Mouse (Mus musculus) hindbrain, embryonic 13.5 days (tissue): ENCODE measurements around the gene Plagl2. TPM values are rescaled to one million over a fixed set of nuclear protein-coding genes. Genes with fewer than 3 reads are reported as not detected.
A peak's percentile ranks its signal among the peaks of the same experiment; 100 is the strongest.

ENCODE experiments used
- ATAC-seq: fragments of 200-750 bp; cut with Nextera tagmentation; 2 replicates; pipeline ENCODE4 v1.8.0; 2017; ENCODE audit warnings: moderate TSS enrichment; ENCODE audit not compliant: low FRiP score
- H3K27ac ChIP-seq: fragments of 300-500 bp; sonication (generic); 2 replicates; pipeline ENCODE4 v1.5.1; 2015; ENCODE audit warnings: inconsistent platforms, mild to moderate bottlenecking, moderate library complexity
- H3K27me3 ChIP-seq: fragments of 300-500 bp; sonication (generic); 2 replicates; pipeline ENCODE4 v1.6.1; 2015; ENCODE audit warnings: mild to moderate bottlenecking, inconsistent platforms
- H3K36me3 ChIP-seq: fragments of 300-500 bp; sonication (generic); 2 replicates; pipeline ENCODE4 v1.6.1; 2015; ENCODE audit warnings: mild to moderate bottlenecking, inconsistent platforms
- H3K4me1 ChIP-seq: fragments of 300-500 bp; sonication (generic); replicated peaks from 2 replicates; pipeline ENCODE4 v1.6.1; 2015; ENCODE audit warnings: inconsistent platforms
- H3K4me2 ChIP-seq: fragments of 300-500 bp; sonication (generic); 2 replicates; pipeline ENCODE4 v1.6.1; 2015; ENCODE audit warnings: inconsistent platforms, mild to moderate bottlenecking, moderate library complexity
- H3K4me3 ChIP-seq: fragments of 300-500 bp; sonication (generic); 2 replicates; pipeline ENCODE4 v1.5.1; 2015; ENCODE audit warnings: mild to moderate bottlenecking, inconsistent platforms
- H3K9ac ChIP-seq: fragments of 300-500 bp; sonication (generic); 2 replicates; pipeline ENCODE4 v1.6.1; 2015; ENCODE audit warnings: mild to moderate bottlenecking, inconsistent platforms
- H3K9me3 ChIP-seq: fragments of 300-500 bp; sonication (generic); 2 replicates; pipeline ENCODE4 v1.6.1; 2016; ENCODE audit warnings: inconsistent platforms
- WGBS: fragments of 180-500 bp; shearing (Covaris S2); methylation state at CpG from one replicate; pipeline ENCODE4 v1.1.7; 2015; 5-methylcytosine and 5-hydroxymethylcytosine counted together
- polyA plus RNA-seq: library from polyadenylated mRNA; unstranded; fragments of >200 nt; fragmentation: Nextera tagmentation; extraction: Ambion mirVana; gene quantifications from 2 replicates; pipeline ENCODE4 v1.2.1, GENCODE M21; 2015

Plagl2 gene
- polyA plus RNA-seq, 1 experiment from 2014 or later: 7.2 TPM

DNA sequence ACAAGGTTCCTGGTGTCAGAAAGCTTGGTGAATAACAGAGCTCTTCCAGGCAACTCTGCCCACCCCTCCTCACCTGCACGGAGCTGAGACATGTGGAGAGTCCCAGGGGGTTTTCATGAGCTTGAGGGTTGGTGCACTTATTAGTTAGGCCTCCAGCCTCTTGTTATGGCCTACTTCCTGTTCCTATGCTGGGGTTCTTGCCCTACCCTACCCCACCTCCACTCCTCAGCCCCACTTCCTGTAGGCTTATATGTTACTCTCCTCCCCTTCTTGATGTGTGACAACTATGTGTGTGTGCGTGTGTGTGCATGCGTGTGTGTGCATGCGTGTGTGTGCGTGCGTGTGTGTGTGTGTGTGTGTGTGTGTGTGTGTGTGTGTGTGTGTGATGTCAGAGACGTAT, 21.8 kb upstream of the Plagl2 start:
- Histone ChIP-seq H3K36me3 (peaks cover 82% of the 10 kb centered on the region), H3K9ac (no peak overlapping the region), H3K4me3 (no peak overlapping the region), H3K4me2 (no peak overlapping the region), H3K4me1 (no peaks in the 10 kb centered on the region), H3K27me3 (no peaks in the 10 kb centered on the region), H3K9me3 (no peaks in the 10 kb centered on the region), H3K27ac (no peak overlapping the region)
- 89% methylated on average over 7 of the region's 7 CpGs for whole genome bisulfite sequencing
- no peak for ATAC-seq

DNA sequence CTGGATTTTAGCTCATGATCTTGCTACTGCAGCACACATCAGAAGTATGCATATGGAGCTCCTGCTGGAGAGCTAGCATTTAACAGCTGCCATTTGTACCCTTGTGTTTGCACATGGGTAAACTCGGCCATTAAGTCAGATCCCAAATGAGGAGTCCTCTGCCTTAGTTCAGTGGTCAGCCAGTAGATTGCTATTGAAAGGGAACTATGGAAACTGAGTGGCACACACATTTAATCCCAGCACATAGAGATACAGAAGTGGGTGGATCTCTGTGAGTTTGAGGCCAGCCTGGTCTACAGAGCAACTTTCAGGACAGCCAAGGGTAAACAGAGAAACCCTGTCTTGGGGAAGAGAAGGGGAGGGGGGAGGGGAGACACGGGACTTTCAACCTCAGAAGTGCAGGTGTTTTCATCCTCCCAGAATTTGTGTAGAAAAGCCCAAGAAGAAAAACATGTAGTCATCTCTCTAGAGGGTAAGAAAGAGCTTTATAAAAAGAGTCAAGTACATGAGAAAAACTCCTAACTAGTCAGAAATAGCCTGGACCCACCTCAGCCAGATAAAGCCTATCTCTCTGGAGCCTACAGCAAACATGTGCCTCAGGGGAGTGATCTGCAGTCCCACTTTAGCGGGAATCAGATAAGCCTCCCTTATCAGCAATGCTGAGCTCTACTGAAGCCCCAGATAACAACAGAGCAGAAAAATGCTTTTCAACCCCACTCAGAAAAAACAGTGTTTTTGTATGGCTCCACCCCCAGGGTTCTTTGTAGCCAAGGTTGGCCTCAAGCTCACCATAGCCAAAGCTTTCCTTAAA, 18.8 kb upstream of the Plagl2 start:
- Histone ChIP-seq H3K27me3 (no peaks in the 10 kb centered on the region), H3K4me3 (no peak overlapping the region), H3K27ac (no peak overlapping the region), H3K36me3 (peaks cover 57% of the 10 kb centered on the region), H3K4me1 (no peaks in the 10 kb centered on the region), H3K9ac (no peak overlapping the region), H3K9me3 (no peaks in the 10 kb centered on the region), H3K4me2 (no peak overlapping the region)
- no peak for ATAC-seq
- 77% methylated on average over 3 of the region's 3 CpGs for whole genome bisulfite sequencing

- Histone ChIP-seq H3K9me3 (no peaks in the 10 kb centered on the region), H3K4me3 (no peak overlapping the region), H3K4me1 (no peaks in the 10 kb centered on the region), H3K36me3 (peaks cover 49% of the 10 kb centered on the region), H3K9ac (0 out of 2 replicates have a peak overlapping the region, but pooled peaks have one; percentile 14), H3K27ac (no peak overlapping the region), H3K27me3 (no peaks in the 10 kb centered on the region), H3K4me2 (no peak overlapping the region)
- no peak for ATAC-seq
- 91% methylated on average over 12 of the region's 12 CpGs for WGBS
These were observed 18.0 kb upstream of the Plagl2 start for GRCm38 (mm10) chr2:153259030-153259863.

DNA sequence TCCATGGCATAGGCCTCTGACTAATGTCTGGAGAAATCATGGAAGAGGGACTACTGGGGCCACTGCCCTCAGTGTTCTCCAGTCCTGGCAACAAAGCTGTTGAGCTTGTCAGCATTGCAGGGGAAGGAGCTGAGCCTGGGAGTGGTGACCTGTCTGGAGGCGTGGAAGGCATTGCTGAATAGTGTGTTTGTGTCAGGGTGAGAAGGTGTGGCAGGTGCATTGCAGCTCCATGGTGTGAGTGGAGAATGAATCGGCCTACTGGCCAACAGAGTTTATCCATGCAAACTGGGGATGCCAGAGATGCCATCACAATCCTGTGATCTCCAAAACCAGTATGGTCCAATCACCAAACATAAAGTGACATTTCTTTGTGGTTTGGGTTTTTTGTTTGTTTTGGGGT, 15.4 kb upstream of the Plagl2 start:
- Histone ChIP-seq H3K4me3 (no peak overlapping the region), H3K27ac (no peak overlapping the region), H3K9me3 (no peaks in the 10 kb centered on the region), H3K9ac (no peak overlapping the region), H3K4me1 (no peaks in the 10 kb centered on the region), H3K36me3 (peaks cover 46% of the 10 kb centered on the region), H3K27me3 (no peaks in the 10 kb centered on the region), H3K4me2 (no peak overlapping the region)
- no peak for ATAC-seq
- 96% methylated on average over 2 of the region's 2 CpGs for WGBS

DNA sequence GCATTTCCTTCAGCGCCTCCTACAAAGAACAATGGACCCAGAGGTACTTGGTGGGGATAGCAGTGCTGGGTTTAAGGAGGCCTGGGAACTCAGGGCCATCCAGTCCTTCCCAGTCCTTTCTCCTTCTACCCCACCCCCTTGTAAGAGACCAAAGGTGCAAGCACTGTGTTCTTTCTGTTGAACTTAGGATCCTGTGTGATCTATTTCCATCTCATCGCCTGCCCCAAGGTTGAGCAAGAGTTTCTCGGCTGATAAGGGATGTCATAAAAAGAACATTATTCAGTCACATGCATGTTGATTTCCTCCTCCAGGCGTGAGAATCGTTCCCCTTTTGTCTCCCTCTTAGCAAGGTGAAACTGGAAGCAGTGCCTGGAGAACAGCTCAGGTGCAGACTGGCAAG, 8.5 kb upstream of the Plagl2 start:
- ATAC-seq: no peak
- peaks cover 65% of the 10 kb centered on the region for H3K36me3 ChIP-seq
- no peak overlapping the region for H3K4me3 ChIP-seq
- H3K27ac ChIP-seq: no peak overlapping the region
- WGBS: 94% methylated on average over 5 of the region's 5 CpGs
- H3K9me3 ChIP-seq: no peaks in the 10 kb centered on the region
- H3K4me2 ChIP-seq: no peak overlapping the region
- H3K4me1 ChIP-seq: 0 out of 2 replicates have a peak, but pooled peaks cover 3% of the 10 kb centered on the region
- H3K27me3 ChIP-seq: no peaks in the 10 kb centered on the region
- no peak overlapping the region for H3K9ac ChIP-seq

DNA sequence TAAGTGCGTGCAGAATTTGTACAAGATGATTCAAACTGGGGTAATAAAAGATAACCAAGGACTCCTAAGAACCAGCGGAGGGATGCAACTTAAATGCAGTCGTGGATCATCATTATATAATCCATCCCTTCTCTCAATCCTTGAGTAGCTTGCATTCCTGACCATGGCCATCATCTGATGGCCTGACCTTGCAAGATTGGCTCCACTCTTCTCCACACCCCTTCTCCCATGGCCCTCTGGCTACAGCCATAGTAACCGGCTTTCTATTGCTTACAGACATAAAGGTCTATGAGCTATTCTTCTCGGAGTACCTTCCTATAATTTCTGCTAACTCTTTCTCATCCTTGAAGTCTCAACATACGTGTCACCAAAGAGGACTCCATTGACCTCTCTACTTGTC, 930 bp upstream of the Plagl2 start:
- ATAC-seq: no peak
- peaks cover 22% of the 10 kb centered on the region; the same call in 1 of the 2 replicates for H3K36me3 ChIP-seq
- H3K4me1 ChIP-seq: peaks cover 64% of the 10 kb centered on the region
- H3K4me3 ChIP-seq: peak overlapping the region; percentile 96
- 66% methylated on average over 6 of the region's 6 CpGs for WGBS
- H3K27me3 ChIP-seq: no peaks in the 10 kb centered on the region
- peak overlapping the region; percentile 99 for H3K9ac ChIP-seq
- H3K9me3 ChIP-seq: no peaks in the 10 kb centered on the region
- peak overlapping the region; percentile 86 for H3K4me2 ChIP-seq
- H3K27ac ChIP-seq: no peak overlapping the region; the same call in 1 of the 2 replicates

- Histone ChIP-seq H3K9ac (peak overlapping the region; percentile 99), H3K9me3 (no peaks in the 10 kb centered on the region), H3K27me3 (no peaks in the 10 kb centered on the region), H3K27ac (peak overlapping the region; percentile 90), H3K36me3 (peaks cover 18% of the 10 kb centered on the region), H3K4me2 (peak overlapping the region; percentile 86), H3K4me1 (peaks cover 64% of the 10 kb centered on the region), H3K4me3 (peak overlapping the region; percentile 96)
- WGBS: under 1% methylated on average over 32 of the region's 33 CpGs
- peak; percentile 83; the same call in 1 of the 2 replicates for ATAC-seq
These were observed 458 bp downstream of the Plagl2 start for GRCm38 (mm10) chr2:153240701-153241235.

- H3K27me3 ChIP-seq: no peaks in the 10 kb centered on the region
- H3K27ac ChIP-seq: no peak overlapping the region
- peaks cover 19% of the 10 kb centered on the region for H3K36me3 ChIP-seq
- no peaks in the 10 kb centered on the region for H3K9me3 ChIP-seq
- peaks cover 63% of the 10 kb centered on the region for H3K4me1 ChIP-seq
- H3K9ac ChIP-seq: peak overlapping the region; percentile 99
- WGBS: 14% methylated on average over 21 of the region's 22 CpGs
- H3K4me3 ChIP-seq: peak overlapping the region; percentile 96
- ATAC-seq: no peak
- peak overlapping the region; percentile 86 for H3K4me2 ChIP-seq
These were observed 1.3 kb downstream of the Plagl2 start for GRCm38 (mm10) chr2:153239860-153240480.

DNA sequence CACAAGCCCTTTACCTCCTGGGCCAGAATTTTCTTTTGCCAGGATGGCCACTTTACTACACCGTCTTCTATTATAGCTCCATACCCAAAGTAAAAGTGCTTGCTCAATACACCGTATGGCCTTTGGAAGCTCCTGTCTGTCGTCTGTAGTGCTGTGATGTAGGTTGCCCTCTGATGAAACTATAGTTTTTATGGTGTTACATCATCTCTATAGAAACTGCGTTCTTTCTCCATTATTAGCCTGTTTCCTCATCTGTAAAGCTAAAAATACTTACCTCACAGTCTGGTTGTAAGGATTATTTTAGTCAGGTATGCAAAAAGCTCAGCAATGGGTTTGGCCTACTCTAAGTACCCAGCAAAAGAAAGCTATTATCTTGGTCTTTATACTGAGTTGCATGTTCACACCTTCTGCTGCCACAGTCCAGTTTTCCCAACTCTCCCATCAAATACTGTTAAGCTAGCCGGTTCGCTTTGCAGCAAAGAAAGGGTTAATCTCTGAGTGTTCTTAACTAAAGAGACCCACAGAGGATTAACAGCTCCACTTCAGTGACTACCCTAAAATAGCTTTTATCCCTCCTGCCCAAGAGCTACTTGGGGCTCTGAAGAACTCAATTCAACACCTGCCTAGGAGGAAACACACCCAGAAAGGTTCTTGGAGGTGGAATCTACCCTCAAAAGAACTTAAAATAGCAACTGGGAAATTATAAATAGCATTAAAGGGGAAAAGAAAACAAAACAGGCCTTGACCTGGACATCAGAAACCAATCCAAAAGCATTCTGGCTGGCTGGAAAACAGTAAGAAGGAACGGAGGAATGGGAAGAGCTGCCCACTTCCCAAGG, 2.0 kb downstream of the Plagl2 start:
- no peaks in the 10 kb centered on the region for H3K9me3 ChIP-seq
- peak overlapping the region; percentile 96 for H3K4me3 ChIP-seq
- 71% methylated on average over 7 of the region's 7 CpGs for WGBS
- ATAC-seq: no peak
- H3K27me3 ChIP-seq: no peaks in the 10 kb centered on the region
- H3K4me1 ChIP-seq: peaks cover 58% of the 10 kb centered on the region
- H3K27ac ChIP-seq: no peak overlapping the region; the same call in 1 of the 2 replicates
- peak overlapping the region; percentile 86 for H3K4me2 ChIP-seq
- peak overlapping the region; percentile 99 for H3K9ac ChIP-seq
- H3K36me3 ChIP-seq: peaks cover 24% of the 10 kb centered on the region

DNA sequence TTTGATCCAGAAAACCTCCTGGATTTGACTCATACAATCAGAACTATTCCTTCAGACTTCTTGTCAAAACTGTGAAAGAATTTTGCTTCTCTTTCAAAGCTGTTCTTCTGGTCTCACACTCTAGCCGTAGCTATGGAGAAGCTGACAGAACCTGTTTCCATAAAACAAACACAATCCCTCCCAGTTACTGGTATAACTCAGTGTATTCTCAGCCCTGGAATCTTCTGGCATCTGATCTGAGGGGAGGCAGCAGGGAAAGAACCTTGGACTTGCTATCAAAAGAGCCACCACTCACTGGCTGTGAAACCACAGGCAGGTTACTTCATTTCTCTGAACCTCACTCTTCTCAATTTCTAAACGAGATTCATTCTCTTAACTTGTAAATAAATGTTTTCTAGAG, 2.8 kb downstream of the Plagl2 start:
- no peaks in the 10 kb centered on the region for H3K9me3 ChIP-seq
- no peak for ATAC-seq
- H3K4me2 ChIP-seq: no peak overlapping the region
- no peak overlapping the region for H3K4me3 ChIP-seq
- H3K36me3 ChIP-seq: peaks cover 28% of the 10 kb centered on the region
- no peaks in the 10 kb centered on the region for H3K27me3 ChIP-seq
- H3K4me1 ChIP-seq: peaks cover 54% of the 10 kb centered on the region
- 82% methylated on average over 2 of the region's 2 CpGs for WGBS
- 0 out of 2 replicates have a peak overlapping the region, but pooled peaks have one; percentile 35 for H3K9ac ChIP-seq
- no peak overlapping the region for H3K27ac ChIP-seq

DNA sequence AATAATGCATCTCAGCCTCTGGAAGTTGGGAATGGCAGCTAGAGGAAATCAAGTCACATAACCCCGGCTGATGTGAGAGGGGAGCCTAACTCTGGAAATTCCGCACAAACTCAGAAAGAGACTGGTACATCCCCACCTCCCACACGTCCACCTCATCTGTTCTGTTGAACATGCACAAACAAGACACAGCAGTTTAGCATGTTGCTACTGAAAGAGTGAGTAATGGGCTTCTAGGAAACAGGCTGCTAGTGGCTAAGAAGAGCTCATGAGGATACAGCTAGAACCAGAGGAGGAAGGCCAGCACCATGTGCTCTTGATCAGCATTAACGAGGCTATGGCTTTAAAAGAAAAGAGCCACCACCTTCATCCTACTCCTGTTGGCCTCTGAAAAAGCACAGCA, 3.3 kb downstream of the Plagl2 start:
- H3K27ac ChIP-seq: no peak overlapping the region
- peaks cover 48% of the 10 kb centered on the region for H3K4me1 ChIP-seq
- H3K4me2 ChIP-seq: no peak overlapping the region
- no peak for ATAC-seq
- no peaks in the 10 kb centered on the region for H3K27me3 ChIP-seq
- H3K4me3 ChIP-seq: no peak overlapping the region
- WGBS: 81% methylated on average over 4 of the region's 4 CpGs
- 0 out of 2 replicates have a peak overlapping the region, but pooled peaks have one; percentile 20 for H3K9ac ChIP-seq
- H3K9me3 ChIP-seq: no peaks in the 10 kb centered on the region
- peaks cover 31% of the 10 kb centered on the region for H3K36me3 ChIP-seq
